Mouse (Mus musculus): Measurements from ENCODE around the gene Lrch2.
"Not testable (repeated sequence)": the region's sequence is repeated elsewhere in the genome, so short reads cannot be mapped to it uniquely, and the experiment has no call there.

Lrch2 gene

DNA sequence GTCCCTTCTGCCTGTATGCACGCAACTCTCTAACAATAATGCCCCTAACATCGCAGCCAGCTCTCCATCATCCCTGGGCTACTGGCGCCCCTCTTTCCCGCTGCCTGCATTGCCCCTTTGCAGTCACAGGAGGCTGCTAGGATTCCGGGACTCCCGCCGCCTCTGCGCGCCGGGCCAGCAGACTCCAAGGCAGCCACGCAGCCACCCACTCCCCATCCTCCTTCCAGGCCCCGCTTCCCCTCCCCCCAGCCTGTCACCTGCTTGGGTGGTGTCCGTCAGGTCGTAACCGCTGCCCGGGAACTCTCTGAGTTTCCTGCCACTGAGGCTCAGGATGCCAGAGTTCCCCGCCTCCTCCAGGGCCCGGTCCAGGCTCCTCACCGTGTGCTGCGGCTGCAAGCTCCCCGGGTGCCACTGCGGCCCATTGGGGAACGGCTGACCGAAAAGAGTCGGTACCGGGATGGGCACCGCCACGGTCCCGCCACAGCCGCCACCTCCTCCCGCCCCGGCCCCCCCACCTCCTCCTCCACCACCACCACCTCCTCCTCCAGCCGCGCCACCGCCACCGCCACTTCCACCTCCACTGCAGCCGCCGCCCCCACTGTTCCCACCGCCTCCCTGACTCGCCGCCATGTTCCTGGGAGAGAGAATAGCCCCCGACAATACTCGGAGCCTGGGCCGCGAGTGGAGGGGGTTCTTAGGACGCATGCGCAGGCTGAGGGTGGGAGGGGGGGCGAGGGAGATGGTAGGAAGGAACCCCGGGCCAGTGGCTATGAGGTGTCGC lies at the start of gene Lrch2:
Lrch2 (minus strand) TSS at position 661 of the 781 bp plus-strand sequence.
- in situ Hi-C loops (cut with MboI; ENCODE audit: low sequenced_read_pairs) = no loop called here

DNA sequence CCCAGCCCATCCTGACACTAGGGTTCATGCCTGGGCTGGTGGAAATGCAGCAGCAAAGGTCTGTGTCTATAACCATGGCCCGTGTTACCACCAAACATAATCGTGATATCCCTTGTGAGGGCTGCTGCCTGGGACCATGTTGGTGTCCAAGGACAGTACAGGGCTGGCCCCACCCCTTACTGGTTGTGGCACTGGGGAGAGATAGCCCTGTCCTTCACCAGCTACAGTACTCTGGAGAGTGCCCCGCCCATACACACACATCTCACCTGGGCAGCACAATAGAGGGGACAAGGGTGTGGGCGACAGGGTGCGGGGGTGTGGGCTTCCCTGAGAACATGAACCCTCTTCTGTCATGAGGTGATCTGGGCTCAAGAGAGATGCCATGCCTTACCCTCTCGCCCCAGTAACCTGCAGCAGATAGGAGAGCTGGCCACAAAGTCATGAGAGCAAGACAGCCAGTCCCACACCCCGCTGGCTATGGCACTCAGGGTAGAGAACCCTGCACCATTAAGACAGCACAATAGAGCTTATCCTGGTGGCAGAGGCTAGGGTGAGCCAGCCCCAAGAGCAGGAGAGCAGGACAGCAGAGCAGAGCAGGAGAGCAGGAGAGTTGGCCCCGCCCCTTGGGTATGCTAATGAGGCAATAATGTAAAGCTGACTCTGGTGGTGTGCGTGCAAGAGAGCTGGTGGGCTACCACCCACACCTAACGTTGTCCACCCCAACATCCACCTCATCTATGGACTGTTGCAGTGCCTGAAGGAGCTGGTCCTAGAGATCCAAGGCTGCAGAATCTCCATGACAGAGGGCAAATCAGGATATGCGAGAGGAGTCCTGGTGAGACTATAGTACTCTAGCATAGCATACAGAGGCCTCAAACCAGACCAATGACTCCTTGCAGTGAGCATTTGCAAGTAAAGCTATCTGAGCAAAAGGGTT lies 12.7 kb downstream of the Lrch2 start:
- in situ Hi-C loops (cut with MboI; ENCODE audit: low sequenced_read_pairs) = no loop called here

DNA sequence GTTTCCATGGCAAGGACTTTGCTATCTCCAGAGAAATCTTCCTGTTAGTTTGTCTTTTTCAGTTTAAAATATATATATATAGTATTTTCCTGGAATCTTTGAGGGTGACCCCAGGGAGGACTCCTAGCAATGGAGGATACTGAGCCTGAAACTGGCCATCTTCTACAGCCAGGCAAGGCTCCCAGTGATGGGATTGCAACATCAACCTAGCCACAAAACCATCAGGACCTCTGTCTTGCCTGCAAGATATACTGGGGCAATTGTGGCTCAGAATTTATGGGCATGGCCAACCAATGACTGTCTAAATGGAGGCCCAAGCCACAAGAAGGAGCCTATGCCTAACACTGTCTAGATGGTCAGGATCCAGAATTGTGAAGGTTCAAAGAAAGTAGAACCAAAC lies 15.5 kb downstream of the Lrch2 start:
- in situ Hi-C loops (cut with MboI; ENCODE audit: low sequenced_read_pairs) = no loop called here

DNA sequence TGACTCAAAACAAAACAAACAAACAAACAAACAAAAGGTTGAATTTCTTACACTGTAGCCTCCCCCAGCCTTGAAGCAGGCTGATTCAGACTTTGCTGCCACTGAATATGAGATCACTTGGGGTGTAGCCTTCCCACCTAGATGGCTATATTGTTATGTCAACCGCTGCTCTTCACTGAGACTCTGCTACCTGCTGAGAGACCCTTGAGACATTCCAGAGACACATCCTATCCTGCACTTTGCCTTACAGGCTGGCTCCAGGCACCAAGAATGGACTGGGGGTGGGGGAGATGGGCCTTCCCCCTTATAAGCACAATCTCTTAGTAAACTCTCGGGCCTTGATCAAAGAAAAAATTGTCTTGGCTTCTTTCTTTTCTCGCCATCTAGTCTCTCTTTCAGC lies 16.8 kb downstream of the Lrch2 start:
- in situ Hi-C loops (cut with MboI; ENCODE audit: low sequenced_read_pairs) = not testable (repeated sequence)

DNA sequence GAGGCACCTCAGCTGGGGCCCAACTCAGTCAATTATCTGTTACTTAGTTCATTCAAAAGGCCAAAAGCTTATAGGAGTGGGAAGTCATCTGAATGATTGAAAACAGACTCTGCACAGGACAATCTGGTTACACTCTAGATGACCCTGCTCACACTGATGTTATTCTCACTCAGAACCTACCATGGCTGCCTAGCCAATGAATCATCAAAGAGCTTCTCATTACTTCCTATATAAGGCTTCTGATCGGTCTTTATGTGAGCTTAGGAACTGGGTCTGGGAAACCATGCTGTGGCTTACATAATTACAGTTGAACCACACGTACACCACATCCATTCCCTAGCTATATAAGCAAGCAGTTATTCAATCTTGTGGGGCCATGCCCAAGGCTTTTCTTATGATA lies 18.3 kb downstream of the Lrch2 start:
- in situ Hi-C loops (cut with MboI; ENCODE audit: low sequenced_read_pairs) = no loop called here

DNA sequence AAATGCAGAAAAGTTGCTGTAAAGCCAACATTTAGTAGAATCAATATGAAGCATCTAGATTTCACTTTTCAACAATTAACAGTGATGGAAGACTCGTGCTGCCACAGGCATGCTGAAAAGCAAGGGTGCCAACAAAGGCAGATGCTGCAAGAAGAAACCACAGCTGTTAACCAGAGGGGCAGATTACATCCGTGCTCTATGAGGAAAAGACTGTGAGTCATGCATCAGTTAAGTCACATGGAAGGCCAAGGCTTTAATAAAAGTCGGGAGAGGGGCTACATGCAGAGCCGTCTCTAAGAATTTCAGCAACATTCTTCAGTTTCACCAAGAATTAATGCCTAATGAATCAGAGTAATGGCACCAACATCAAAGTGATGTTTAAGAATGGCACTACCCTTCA lies 22.2 kb downstream of the Lrch2 start:
- in situ Hi-C loops (cut with MboI; ENCODE audit: low sequenced_read_pairs) = no loop called here

DNA sequence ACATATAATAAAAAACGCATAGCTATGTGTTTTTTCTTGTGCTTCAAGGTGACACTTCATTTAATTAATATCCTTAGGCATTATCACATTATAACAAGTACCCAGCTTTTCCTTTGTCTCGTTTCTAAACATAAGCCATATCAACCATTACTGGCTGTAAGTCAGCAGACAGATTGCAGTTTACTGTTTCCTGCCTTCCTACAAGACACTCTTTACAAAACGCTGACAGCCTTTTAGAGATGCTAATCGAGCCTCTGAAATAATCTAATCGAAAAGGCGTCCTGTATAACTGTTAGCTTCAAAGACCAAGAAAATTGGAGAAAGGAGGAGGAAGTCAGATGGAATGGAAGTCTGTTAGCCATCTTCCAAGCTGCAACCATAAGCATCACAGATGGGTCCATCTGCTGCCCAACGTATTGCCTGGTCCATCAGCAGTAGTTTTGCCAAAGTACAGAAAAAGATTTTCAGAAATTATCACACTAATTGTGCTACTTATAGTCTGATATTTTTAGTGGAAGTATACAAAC lies 26.2 kb downstream of the Lrch2 start:
- in situ Hi-C loops (cut with MboI; ENCODE audit: low sequenced_read_pairs) = no loop called here

DNA sequence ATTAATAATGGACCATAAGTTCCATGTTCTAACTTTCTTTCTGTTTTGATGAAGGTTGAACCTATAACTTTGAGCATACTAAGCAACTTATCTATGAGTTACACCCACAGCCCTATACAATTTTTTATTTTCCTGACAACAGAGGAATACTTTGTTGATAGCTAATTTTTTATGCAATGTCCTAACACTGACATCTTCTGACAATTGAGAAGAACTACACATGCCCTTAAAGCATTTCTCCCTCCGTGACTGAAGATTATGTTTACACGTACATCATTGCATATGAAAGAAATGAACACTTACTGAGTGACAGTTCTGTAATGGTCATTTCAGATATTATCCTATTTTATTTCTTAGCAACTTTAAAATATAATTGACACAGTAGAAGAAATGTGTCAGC lies 64.3 kb downstream of the Lrch2 start:
- in situ Hi-C loops (cut with MboI; ENCODE audit: low sequenced_read_pairs) = no loop called here

DNA sequence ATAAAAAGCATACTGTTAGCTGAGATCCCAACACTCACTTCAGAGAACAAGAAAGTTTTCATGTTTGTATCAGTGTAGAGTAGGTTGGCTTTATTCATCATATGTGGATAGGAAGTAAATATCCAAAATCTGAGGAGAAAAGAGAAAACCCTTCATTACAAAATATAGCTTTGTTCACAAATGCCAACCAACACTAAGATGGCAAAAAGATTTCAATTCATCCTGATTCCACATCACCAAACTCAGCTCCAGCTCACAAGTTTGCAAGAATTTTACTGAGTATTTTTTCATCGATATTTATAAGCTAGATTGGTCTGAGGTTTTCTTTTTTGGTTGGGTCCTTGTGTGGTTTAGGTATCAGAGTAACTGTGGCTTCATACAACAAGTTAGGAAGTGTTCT lies 100.3 kb downstream of the Lrch2 start, which contains the start of gene Vmn1r239-ps:
Vmn1r239-ps (minus strand) TSS at position 101 of the 400 bp plus-strand sequence.
- in situ Hi-C loops (cut with MboI; ENCODE audit: low sequenced_read_pairs) = not testable (repeated sequence)

DNA sequence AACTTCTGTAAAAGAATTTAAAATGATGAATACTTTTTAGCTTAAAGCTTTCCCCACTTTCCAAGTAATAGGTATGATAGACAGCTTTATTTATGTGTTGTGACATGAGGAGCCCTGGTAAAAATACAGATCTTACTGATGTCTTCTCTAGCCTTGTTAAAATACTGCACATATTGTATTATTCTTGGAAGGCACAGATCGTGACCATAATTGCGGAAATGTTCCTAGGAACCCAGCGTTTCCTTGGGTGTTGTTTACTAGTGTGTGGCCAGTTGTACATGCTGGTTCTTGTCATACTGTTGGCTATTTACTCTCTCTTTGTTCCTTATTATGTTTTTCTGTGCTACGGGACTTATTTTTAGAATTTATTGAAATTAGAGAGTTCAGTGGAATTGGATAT lies 110.5 kb downstream of the Lrch2 start:
- in situ Hi-C loops (cut with MboI; ENCODE audit: low sequenced_read_pairs) = no loop called here

DNA sequence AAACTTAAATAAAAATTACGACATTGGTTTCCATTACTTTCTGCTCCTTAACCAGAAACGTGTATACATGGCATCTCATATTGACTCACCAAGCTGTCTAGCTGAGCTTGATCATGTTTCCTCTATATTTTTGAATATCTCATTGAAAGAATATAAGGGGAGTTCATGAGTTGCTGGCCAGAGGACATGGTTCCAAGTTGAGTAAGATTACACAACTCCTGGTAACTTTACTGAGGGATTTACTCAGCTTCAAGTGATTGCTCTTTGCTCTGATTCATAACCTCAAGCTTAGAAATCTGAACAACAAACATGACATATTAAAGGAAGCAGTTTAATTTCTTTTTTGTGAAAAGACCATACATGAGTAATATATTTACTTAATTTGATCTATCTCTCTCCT lies 118.5 kb downstream of the Lrch2 start:
- in situ Hi-C loops (cut with MboI; ENCODE audit: low sequenced_read_pairs) = no loop called here

DNA sequence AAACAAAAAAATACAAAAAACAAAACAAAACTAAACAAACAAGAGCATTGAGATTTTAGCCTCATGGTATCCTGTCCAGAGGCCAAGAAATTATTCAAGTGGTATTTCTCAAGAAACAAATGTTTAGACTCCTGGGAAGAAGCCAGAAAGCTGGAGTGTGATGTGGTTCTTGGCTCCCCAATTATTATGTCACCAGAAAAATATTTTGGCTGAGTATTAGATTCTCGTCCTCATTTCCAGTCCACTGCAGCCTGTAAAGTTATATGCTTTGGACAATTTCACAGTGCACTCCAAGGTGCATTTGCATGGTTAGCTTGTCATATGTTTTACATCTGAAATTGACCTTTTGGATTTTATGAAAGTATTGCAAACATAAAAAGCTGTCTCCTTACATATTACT lies 124.1 kb downstream of the Lrch2 start:
- in situ Hi-C loops (cut with MboI; ENCODE audit: low sequenced_read_pairs) = no loop called here

DNA sequence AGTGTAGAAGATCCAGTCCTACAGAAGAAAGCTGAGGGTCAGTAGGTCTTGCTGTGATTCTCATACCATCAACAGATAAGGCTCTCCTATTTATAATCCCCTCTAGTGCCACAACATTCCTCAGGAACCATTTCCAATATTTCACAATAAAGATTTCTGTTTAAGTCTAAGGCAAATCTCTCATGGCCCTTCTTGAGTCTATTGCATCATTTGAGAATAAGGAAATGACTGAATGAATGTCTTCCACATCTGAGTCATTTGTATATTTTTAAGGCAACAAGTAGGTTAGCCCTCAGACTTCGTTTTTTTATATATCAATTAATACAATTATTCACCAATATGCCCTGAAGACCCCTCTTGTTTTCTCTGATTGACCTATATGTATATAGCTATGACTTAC lies 124.8 kb downstream of the Lrch2 start, which contains the start of gene Il13ra2:
Il13ra2 (minus strand) TSS at position 64 of the 400 bp plus-strand sequence.
- in situ Hi-C loops (cut with MboI; ENCODE audit: low sequenced_read_pairs) = no loop called here
